Mouse (Mus musculus) adrenal gland, adult 2 months (tissue): ENCODE data around the gene Trappc11. TPM values are rescaled to one million over a fixed set of nuclear protein-coding genes. Genes with fewer than 3 reads are reported as not detected.

Source experiments
- DNase-seq: peaks from one replicate; pipeline ENCODE4 v3.0.0; 2021
- long read RNA-seq: library from polyadenylated mRNA; stranded (forward); transcript quantifications from one replicate; pipeline ENCODE4 v2.0.0, GENCODE M21; 2021
- polyA plus RNA-seq: library from polyadenylated mRNA; depleted of rRNA; stranded (reverse); fragments of >200 nt; gene quantifications from 2 replicates; pipeline ENCODE4 v1.2.3, GENCODE M21; 2012; rRNA removed
- total RNA-seq, 2 experiments: library from RNA; stranded (reverse); gene quantifications; 2 replicates each; pipeline ENCODE4 v1.2.3; 2021

Gene Trappc11
- total RNA-seq: 10 to 100 TPM; 36.5 to 37.0 TPM
- 12.9 and 16.1 TPM in 2 replicates for polyA plus RNA-seq
- long read RNA-seq, full-length matches to known transcripts: 9 of 14 reads
- long read RNA-seq, partial matches to known transcripts: 4 of 14 reads
- long read RNA-seq, other reads (novel, unspliced or antisense): 1 of 14 reads

- peak; percentile 98 for DNase-seq
Measured at GRCm38 (mm10) chr8:47533344-47534125, at the start of gene Trappc11, which contains the start of gene Rwdd4a. Trappc11 (minus strand) TSS chr8:47533470. Rwdd4a (plus strand) TSS chr8:47533664.

GRCm38 (mm10) chr8:47581454-47581853 lies 48.2 kb upstream of the Trappc11 start:
- no peak for DNase-seq

- DNase-seq: no peak
Measured at GRCm38 (mm10) chr8:47573482-47573881, 40.2 kb upstream of the Trappc11 start.

- DNase-seq: no peak
Measured at GRCm38 (mm10) chr8:47570161-47570560, 36.9 kb upstream of the Trappc11 start.

GRCm38 (mm10) chr8:47568098-47568497 lies 34.8 kb upstream of the Trappc11 start:
- DNase-seq: no peak

GRCm38 (mm10) chr8:47566551-47566950 lies 33.3 kb upstream of the Trappc11 start:
- DNase-seq: no peak

- no peak for DNase-seq
Measured at GRCm38 (mm10) chr8:47560801-47561200, 27.5 kb upstream of the Trappc11 start.

GRCm38 (mm10) chr8:47558274-47558673 lies 25.0 kb upstream of the Trappc11 start:
- no peak for DNase-seq

- no peak for DNase-seq
Measured at GRCm38 (mm10) chr8:47556446-47556845, 23.2 kb upstream of the Trappc11 start.

- DNase-seq: peak; percentile 23
Measured at GRCm38 (mm10) chr8:47553613-47554012, 20.3 kb upstream of the Trappc11 start.

- DNase-seq: no peak
Measured at GRCm38 (mm10) chr8:47547102-47547501, 13.8 kb upstream of the Trappc11 start.

GRCm38 (mm10) chr8:47544094-47544493 lies 10.8 kb upstream of the Trappc11 start:
- DNase-seq: no peak

GRCm38 (mm10) chr8:47542746-47543145 lies 9.5 kb upstream of the Trappc11 start:
- no peak for DNase-seq

- DNase-seq: no peak
Measured at GRCm38 (mm10) chr8:47538323-47538722, 5.1 kb upstream of the Trappc11 start.

GRCm38 (mm10) chr8:47528094-47528493 lies 5.2 kb downstream of the Trappc11 start:
- DNase-seq: no peak

- DNase-seq: no peak
Measured at GRCm38 (mm10) chr8:47513601-47514000, 19.7 kb downstream of the Trappc11 start.

GRCm38 (mm10) chr8:47510930-47511329 lies 22.3 kb downstream of the Trappc11 start:
- no peak for DNase-seq

GRCm38 (mm10) chr8:47505431-47505830 lies 27.8 kb downstream of the Trappc11 start:
- no peak for DNase-seq

- DNase-seq: no peak
Measured at GRCm38 (mm10) chr8:47502546-47502945, 30.7 kb downstream of the Trappc11 start.

- no peak for DNase-seq
Measured at GRCm38 (mm10) chr8:47501994-47502393, 31.3 kb downstream of the Trappc11 start.

- DNase-seq: no peak
Measured at GRCm38 (mm10) chr8:47495428-47495827, 37.8 kb downstream of the Trappc11 start.

GRCm38 (mm10) chr8:47494602-47495153 lies 38.6 kb downstream of the Trappc11 start:
- DNase-seq: no peak

- no peak for DNase-seq
Measured at GRCm38 (mm10) chr8:47493106-47493505, 40.2 kb downstream of the Trappc11 start.
